14 mouse cellular contexts compared by ENCODE assay signal in genomic region chr8:125488747-125489146, GRCm38 (mm10).
DNase-seq lines count a peak whose midpoint lies in the region; ATAC-seq and TF ChIP-seq lines count a peak whose summit lies in the region.
"Had no signal": no experiment of that assay in that cellular context is flagged by ENCODE, and none has a peak within 500 bp of the region (broad histone marks: within the 10 kb centered on the region; RNA-seq: fewer than 3 reads in every experiment).

No protein-coding gene starts in this region.

- no peak overlapping the region for H3K4me2 ChIP-seq in forebrain, embryonic 12.5 days
- no peak overlapping the region for H3K4me2 ChIP-seq in lung, embryonic 14.5 days
- no peak overlapping the region for H3K4me2 ChIP-seq in lung, postnatal 0 days (replicated peaks; ENCODE audit: low read depth, low read length)
- H3K4me2 ChIP-seq in heart, embryonic 13.5 days, result no peak overlapping the region
- H3K4me2 ChIP-seq: limb, embryonic 12.5 days had no signal

- no peaks in the 10 kb centered on the region for H3K27me3 ChIP-seq in forebrain, embryonic 10.5 days (ENCODE audit: poor library complexity, severe bottlenecking)
- H3K27me3 ChIP-seq in forebrain, embryonic 12.5 days, result no peaks in the 10 kb centered on the region; the same call in none of the 2 replicates
- no peaks in the 10 kb centered on the region for H3K27me3 ChIP-seq in lung, embryonic 14.5 days (ENCODE audit: insufficient read depth, low read length)
- no peaks in the 10 kb centered on the region for H3K27me3 ChIP-seq in lung, postnatal 0 days (replicated peaks; ENCODE audit: insufficient read depth, low read length)
- H3K27me3 ChIP-seq in heart, embryonic 13.5 days (replicated peaks), result no peaks in the 10 kb centered on the region
- H3K27me3 ChIP-seq: limb, embryonic 12.5 days had no signal

- H3K9ac ChIP-seq in forebrain, embryonic 12.5 days, result no peak overlapping the region
- no peak overlapping the region for H3K9ac ChIP-seq in lung, embryonic 14.5 days
- H3K9ac ChIP-seq in lung, postnatal 0 days (replicated peaks; ENCODE audit: low read depth), result no peak overlapping the region
- peak overlapping the region; percentile 48 for H3K9ac ChIP-seq in heart, embryonic 13.5 days
- H3K9ac ChIP-seq: limb, embryonic 12.5 days had no signal

- no peak for TF ChIP-seq CTCF in lung, embryonic 14.5 days (IDR thresholded peaks at IDR 0.05; ENCODE audit: low read depth)
- no peak for TF ChIP-seq CTCF in lung, postnatal 0 days (IDR thresholded peaks at IDR 0.05)

- WGBS in forebrain, embryonic 10.5 days, result 65% methylated on average over 1 of the region's 1 CpGs
- WGBS in forebrain, embryonic 12.5 days, result 72% methylated on average over 1 of the region's 1 CpGs
- WGBS in lung, embryonic 14.5 days, result 20% methylated on average over 1 of the region's 1 CpGs
- 27% methylated on average over 1 of the region's 1 CpGs for WGBS in lung, postnatal 0 days
- 35% methylated on average over 1 of the region's 1 CpGs for WGBS in heart, embryonic 13.5 days
- WGBS in macrophage (ENCODE audit: missing documents), result 33% methylated on average over 1 of the region's 1 CpGs

- no peak for DNase-seq in forebrain, embryonic 10.5 days (ENCODE audit: extremely low spot score, low spot score)
- peak; percentile 53 for DNase-seq in lung, embryonic 14.5 days
- no peak for DNase-seq in lung, postnatal 0 days (ENCODE audit: low spot score)
- no peak for DNase-seq in left cerebral cortex, postnatal 4 days
- DNase-seq in left cerebral cortex, adult 18-20 months (ENCODE audit: low spot score in 2 of 2), result no peak
- DNase-seq: embryo, embryonic 11 days; thymus, adult 2 months had no signal

- ATAC-seq in forebrain, embryonic 12.5 days (ENCODE audit: low FRiP score), result no peak
- no peak for ATAC-seq in lung, embryonic 14.5 days (ENCODE audit: insufficient read depth)
- ATAC-seq in lung, postnatal 0 days, result no peak
- no peak for ATAC-seq in heart, embryonic 13.5 days (ENCODE audit: extremely low read depth, insufficient number of reproducible peaks, low FRiP score, low TSS enrichment)

- no peak overlapping the region for H3K4me3 ChIP-seq in forebrain, embryonic 10.5 days
- H3K4me3 ChIP-seq in forebrain, embryonic 12.5 days (replicated peaks), result no peak overlapping the region
- no peak overlapping the region for H3K4me3 ChIP-seq in lung, embryonic 14.5 days (ENCODE audit: low read depth, low read length)
- no peak overlapping the region for H3K4me3 ChIP-seq in lung, postnatal 0 days (ENCODE audit: low read depth, low read length)
- H3K4me3 ChIP-seq in heart, embryonic 13.5 days, result no peak overlapping the region
- H3K4me3 ChIP-seq in macrophage (ENCODE audit: inconsistent target), result no peak overlapping the region
- H3K4me3 ChIP-seq: layer of hippocampus, adult 2 months; limb, embryonic 12.5 days; megakaryocyte, embryonic 14.5 days had no signal

- peaks cover 13% of the 10 kb centered on the region; the same call in 1 of the 2 replicates for H3K79me2 ChIP-seq in macrophage (ENCODE audit: inconsistent target)

- H3K27ac ChIP-seq in forebrain, embryonic 10.5 days, result peak overlapping the region; percentile 58
- no peak overlapping the region for H3K27ac ChIP-seq in forebrain, embryonic 12.5 days
- H3K27ac ChIP-seq in lung, embryonic 14.5 days (ENCODE audit: low read depth), result no peak overlapping the region
- H3K27ac ChIP-seq in lung, postnatal 0 days (ENCODE audit: low read length), result no peak overlapping the region
- peak overlapping the region; percentile 46 for H3K27ac ChIP-seq in heart, embryonic 13.5 days (replicated peaks)
- 0 out of 2 replicates have a peak overlapping the region, but pooled peaks have one; percentile 10 for H3K27ac ChIP-seq in macrophage
- H3K27ac ChIP-seq: layer of hippocampus, adult 2 months; limb, embryonic 12.5 days had no signal

- H3K9me3 ChIP-seq in forebrain, embryonic 10.5 days, result peaks cover 3% of the 10 kb centered on the region; the same call in 1 of the 2 replicates
- H3K9me3 ChIP-seq in forebrain, embryonic 12.5 days, result no peaks in the 10 kb centered on the region
- no peaks in the 10 kb centered on the region for H3K9me3 ChIP-seq in lung, embryonic 14.5 days (ENCODE audit: low read depth, low read length)
- no peaks in the 10 kb centered on the region for H3K9me3 ChIP-seq in lung, postnatal 0 days (ENCODE audit: low read length)
- H3K9me3 ChIP-seq in heart, embryonic 13.5 days, result no peaks in the 10 kb centered on the region
- H3K9me3 ChIP-seq: limb, embryonic 12.5 days; megakaryocyte, embryonic 14.5 days had no signal

- H3K4me1 ChIP-seq in forebrain, embryonic 10.5 days, result peaks cover 55% of the 10 kb centered on the region
- peaks cover 34% of the 10 kb centered on the region for H3K4me1 ChIP-seq in forebrain, embryonic 12.5 days
- H3K4me1 ChIP-seq in lung, embryonic 14.5 days (ENCODE audit: insufficient read depth), result no peaks in the 10 kb centered on the region
- peaks cover 5% of the 10 kb centered on the region; the same call in 1 of the 2 replicates for H3K4me1 ChIP-seq in lung, postnatal 0 days (ENCODE audit: insufficient read depth, low read depth, low read length)
- peaks cover 59% of the 10 kb centered on the region for H3K4me1 ChIP-seq in heart, embryonic 13.5 days

- TF ChIP-seq EP300 in lung, postnatal 0 days (IDR thresholded peaks at IDR 0.05), result no peak

- intact Hi-C loops in left cerebral cortex, postnatal 4 days (cut with DNase I), result no loop called here

- peaks cover 55% of the 10 kb centered on the region for H3K36me3 ChIP-seq in forebrain, embryonic 10.5 days (replicated peaks)
- peaks cover 52% of the 10 kb centered on the region for H3K36me3 ChIP-seq in forebrain, embryonic 12.5 days (replicated peaks)
- H3K36me3 ChIP-seq in lung, embryonic 14.5 days (ENCODE audit: insufficient read depth), result peaks cover 37% of the 10 kb centered on the region; the same call in 1 of the 2 replicates
- peaks cover 12% of the 10 kb centered on the region; the same call in 1 of the 2 replicates for H3K36me3 ChIP-seq in lung, postnatal 0 days (ENCODE audit: insufficient read depth, low read length)
- peaks cover 68% of the 10 kb centered on the region for H3K36me3 ChIP-seq in heart, embryonic 13.5 days
- H3K36me3 ChIP-seq in macrophage (ENCODE audit: inconsistent target), result peaks cover 20% of the 10 kb centered on the region
- H3K36me3 ChIP-seq: G1E had no signal

Comparison
In these comparisons a context has a peak if more than half of its experiments do, and no peak if none do; other contexts are left out.
1. H3K27ac ChIP-seq: peak in forebrain, embryonic 10.5 days (single experiment), heart, embryonic 13.5 days (single experiment) and macrophage (single experiment); none in forebrain, embryonic 12.5 days (single experiment), lung, embryonic 14.5 days (single experiment) and lung, postnatal 0 days (single experiment).